Mouse (Mus musculus) lung, postnatal 0 days (tissue): Measurements from ENCODE around the gene Ndufb2.

Experiments
- CTCF ChIP-seq: IDR thresholded peaks from 2 replicates; pipeline ENCODE4 v1.5.1; 2016; ENCODE audit warnings: antibody characterized with exemption, mild to moderate bottlenecking
- EP300 ChIP-seq: IDR thresholded peaks from 2 replicates; pipeline ENCODE4 v1.6.1; 2016; ENCODE audit warnings: antibody characterized with exemption, mild to moderate bottlenecking, control low read depth

GRCm38 (mm10) chr6:39581087-39581784 lies 11.1 kb upstream of the Ndufb2 start:
- no peak for TF ChIP-seq CTCF
- no peak for TF ChIP-seq EP300
